In genomic region chr5:38260107-38260682, GRCm38 (mm10) we compare ENCODE assay signal across 8 mouse cellular contexts. TPM values are rescaled to one million over a fixed set of nuclear protein-coding genes. Genes with fewer than 3 reads are reported as not detected.
DNase-seq lines count a peak whose midpoint lies in the region; ATAC-seq lines count a peak whose summit lies in the region.

Gene Tmem128, plus strand, starts transcription at chr5:38260185.

- peak within 1 kb of the TSS; percentile 81 for H3K4me2 ChIP-seq in embryonic facial prominence, embryonic 11.5 days (ENCODE audit: low read depth, low read length)
- H3K4me2 ChIP-seq in limb, embryonic 11.5 days (ENCODE audit: low read depth, severe bottlenecking), result peak within 1 kb of the TSS; percentile 88
- peak within 1 kb of the TSS; percentile 86 for H3K4me2 ChIP-seq in midbrain, embryonic 13.5 days (replicated peaks)

- no peaks in the 10 kb centered on the region for H3K27me3 ChIP-seq in embryonic facial prominence, embryonic 11.5 days (ENCODE audit: control insufficient read depth, insufficient read depth, low read length)
- no peaks in the 10 kb centered on the region for H3K27me3 ChIP-seq in limb, embryonic 11.5 days (ENCODE audit: control insufficient read depth, insufficient read depth, low read length)
- peaks cover 6% of the 10 kb centered on the region; the same call in 1 of the 2 replicates for H3K27me3 ChIP-seq in midbrain, embryonic 13.5 days

- H3K9me3 ChIP-seq in embryonic facial prominence, embryonic 11.5 days (replicated peaks; ENCODE audit: control insufficient read depth, low read length), result no peaks in the 10 kb centered on the region
- no peaks in the 10 kb centered on the region for H3K9me3 ChIP-seq in limb, embryonic 11.5 days (ENCODE audit: control insufficient read depth, low read length)
- no peaks in the 10 kb centered on the region for H3K9me3 ChIP-seq in midbrain, embryonic 13.5 days

- peak within 1 kb of the TSS; percentile 71 for H3K27ac ChIP-seq in embryonic facial prominence, embryonic 11.5 days (replicated peaks; ENCODE audit: low read depth, low read length)
- H3K27ac ChIP-seq in limb, embryonic 11.5 days (replicated peaks; ENCODE audit: low read depth, low read length), result peak within 1 kb of the TSS; percentile 76
- peak within 1 kb of the TSS; percentile 86 for H3K27ac ChIP-seq in midbrain, embryonic 13.5 days

- peak within 1 kb of the TSS; percentile 86 for H3K9ac ChIP-seq in embryonic facial prominence, embryonic 11.5 days (replicated peaks; ENCODE audit: low read length)
- H3K9ac ChIP-seq in limb, embryonic 11.5 days (ENCODE audit: low read length), result peak within 1 kb of the TSS; percentile 83
- peak within 1 kb of the TSS; percentile 79 for H3K9ac ChIP-seq in midbrain, embryonic 13.5 days (replicated peaks)

- peak; percentile 80 for DNase-seq in 3134 (ENCODE audit: extremely low read depth, insufficient read length, low spot score)
- DNase-seq in adrenal gland, postnatal 14 days, result peak; percentile 77
- DNase-seq in embryonic facial prominence, embryonic 11.5 days (ENCODE audit: low spot score), result peak; percentile 81
- DNase-seq in heart, adult 11 months, result peak; percentile 95
- peak; percentile 82 for DNase-seq in kidney, adult 18-20 months
- peak; percentile 75 for DNase-seq in limb, embryonic 11.5 days (ENCODE audit: low spot score)
- peak; percentile 37 to 61 for DNase-seq in spleen, adult 18-20 months

- H3K4me3 ChIP-seq in embryonic facial prominence, embryonic 11.5 days (ENCODE audit: low read depth, low read length), result peak within 1 kb of the TSS; percentile 81
- H3K4me3 ChIP-seq in limb, embryonic 11.5 days (ENCODE audit: low read depth, low read length), result peak within 1 kb of the TSS; percentile 82
- peak within 1 kb of the TSS; percentile 88 for H3K4me3 ChIP-seq in midbrain, embryonic 13.5 days (replicated peaks)

- WGBS in embryonic facial prominence, embryonic 11.5 days, result under 1% methylated on average over 40 of the region's 40 CpGs
- WGBS in limb, embryonic 11.5 days, result under 1% methylated on average over 40 of the region's 40 CpGs
- WGBS in midbrain, embryonic 13.5 days, result under 1% methylated on average over 40 of the region's 40 CpGs

- 0 out of 2 replicates have a peak, but pooled peaks have one; percentile 7 for ATAC-seq in embryonic facial prominence, embryonic 11.5 days (replicated peaks; ENCODE audit: insufficient number of reproducible peaks, low FRiP score, low TSS enrichment, low read depth)
- ATAC-seq in limb, embryonic 11.5 days (ENCODE audit: insufficient number of reproducible peaks, low FRiP score, low TSS enrichment, low read depth), result no peak
- peak; percentile 87 for ATAC-seq in midbrain, embryonic 13.5 days

- no peaks in the 10 kb centered on the region for H3K4me1 ChIP-seq in embryonic facial prominence, embryonic 11.5 days (ENCODE audit: control insufficient read depth, insufficient read depth, low read length)
- peaks cover 3% of the 10 kb centered on the region; the same call in 1 of the 2 replicates for H3K4me1 ChIP-seq in limb, embryonic 11.5 days (ENCODE audit: control insufficient read depth, insufficient read depth, low read length)
- H3K4me1 ChIP-seq in midbrain, embryonic 13.5 days (replicated peaks), result peaks cover 11% of the 10 kb centered on the region

- H3K36me3 ChIP-seq in embryonic facial prominence, embryonic 11.5 days (replicated peaks; ENCODE audit: control insufficient read depth, insufficient read depth, low read depth, low read length), result peaks cover 3% of the 10 kb centered on the region
- peaks cover 12% of the 10 kb centered on the region; the same call in 1 of the 2 replicates for H3K36me3 ChIP-seq in limb, embryonic 11.5 days (ENCODE audit: control insufficient read depth, insufficient read depth, low read length)
- peaks cover 29% of the 10 kb centered on the region for H3K36me3 ChIP-seq in midbrain, embryonic 13.5 days

RNA-seq across cellular contexts. Expression of gene Tmem128, which starts in this region (rescaled TPM):
- 42.6 and 46.3 TPM in 2 replicates for total RNA-seq in adrenal gland, postnatal 14 days (2021)
- polyA plus RNA-seq in embryonic facial prominence, embryonic 11.5 days (2014; fragmentation: Nextera tagmentation; extraction: Ambion mirVana), result 83.6 and 86.1 TPM in 2 replicates
- polyA plus RNA-seq in limb, embryonic 11.5 days (2014; fragmentation: Nextera tagmentation; extraction: Ambion mirVana), result 74.2 and 79.9 TPM in 2 replicates
- polyA plus RNA-seq in midbrain, embryonic 13.5 days (2015; fragmentation: Nextera tagmentation; extraction: Ambion mirVana), result 105 and 116 TPM in 2 replicates
